Mouse (Mus musculus) hindbrain, embryonic 12.5 days (tissue): ENCODE data around the gene Slc2a13. TPM values are rescaled to one million over a fixed set of nuclear protein-coding genes. Genes with fewer than 3 reads are reported as not detected.
A peak's percentile ranks its signal among the peaks of the same experiment; 100 is the strongest.

ENCODE experiments used
- ATAC-seq: fragments of 200-750 bp; cut with Nextera tagmentation; 2 replicates; pipeline ENCODE4 v1.8.0; 2017; ENCODE audit warnings: moderate TSS enrichment; ENCODE audit not compliant: low FRiP score
- H3K27ac ChIP-seq: fragments of 300-500 bp; sonication (generic); 2 replicates; pipeline ENCODE4 v1.5.1; 2016; ENCODE audit warnings: mild to moderate bottlenecking
- H3K27me3 ChIP-seq: fragments of 300-500 bp; sonication (generic); 2 replicates; pipeline ENCODE4 v1.6.1; 2016; ENCODE audit warnings: mild to moderate bottlenecking
- H3K36me3 ChIP-seq: fragments of 300-500 bp; sonication (generic); 2 replicates; pipeline ENCODE4 v1.6.1; 2016; ENCODE audit warnings: mild to moderate bottlenecking
- H3K4me1 ChIP-seq: fragments of 300-500 bp; sonication (generic); 2 replicates; pipeline ENCODE4 v1.6.1; 2016
- H3K4me2 ChIP-seq: fragments of 300-500 bp; sonication (generic); replicated peaks from 2 replicates; pipeline ENCODE4 v1.6.1; 2016; ENCODE audit warnings: mild to moderate bottlenecking
- H3K4me3 ChIP-seq: fragments of 300-500 bp; sonication (generic); 2 replicates; pipeline ENCODE4 v1.5.1; 2016; ENCODE audit warnings: mild to moderate bottlenecking
- H3K9ac ChIP-seq: fragments of 300-500 bp; sonication (generic); 2 replicates; pipeline ENCODE4 v1.6.1; 2016; ENCODE audit warnings: mild to moderate bottlenecking, moderate library complexity
- H3K9me3 ChIP-seq: fragments of 300-500 bp; sonication (generic); replicated peaks from 2 replicates; pipeline ENCODE4 v1.6.1; 2016; ENCODE audit warnings: mild to moderate bottlenecking
- WGBS: fragments of 180-500 bp; shearing (Covaris S2); methylation state at CpG from one replicate; pipeline ENCODE4 v1.1.7; 2016; 5-methylcytosine and 5-hydroxymethylcytosine counted together
- polyA plus RNA-seq: library from polyadenylated mRNA; unstranded; fragments of >200 nt; fragmentation: Nextera tagmentation; extraction: Ambion mirVana; gene quantifications from 2 replicates; pipeline ENCODE4 v1.2.1, GENCODE M21; 2016

Gene Slc2a13
- polyA plus RNA-seq, 1 experiment from 2014 or later, result 3.3 TPM

- Histone ChIP-seq H3K9ac (no peak overlapping the region), H3K4me3 (no peak overlapping the region), H3K27ac (no peak overlapping the region), H3K27me3 (no peaks in the 10 kb centered on the region), H3K9me3 (no peaks in the 10 kb centered on the region), H3K4me1 (no peaks in the 10 kb centered on the region), H3K4me2 (no peak overlapping the region), H3K36me3 (no peaks in the 10 kb centered on the region)
- WGBS, result 65% methylated on average over 7 of the region's 7 CpGs
- ATAC-seq, result no peak
Measured at GRCm38 (mm10) chr15:91406979-91407378, 166.1 kb downstream of the Slc2a13 start.

GRCm38 (mm10) chr15:91395165-91395564 is 177.9 kb downstream of the Slc2a13 start:
- H3K9me3 ChIP-seq, result no peaks in the 10 kb centered on the region
- 91% methylated on average over 4 of the region's 4 CpGs for WGBS
- no peak overlapping the region for H3K27ac ChIP-seq
- no peak for ATAC-seq
- no peak overlapping the region for H3K9ac ChIP-seq
- H3K4me3 ChIP-seq, result no peak overlapping the region
- H3K36me3 ChIP-seq, result no peaks in the 10 kb centered on the region
- no peaks in the 10 kb centered on the region for H3K4me1 ChIP-seq
- H3K27me3 ChIP-seq, result no peaks in the 10 kb centered on the region
- no peak overlapping the region for H3K4me2 ChIP-seq

GRCm38 (mm10) chr15:91383694-91384093 is 189.4 kb downstream of the Slc2a13 start:
- Histone ChIP-seq H3K9me3 (no peaks in the 10 kb centered on the region), H3K4me3 (no peak overlapping the region), H3K27me3 (no peaks in the 10 kb centered on the region), H3K4me2 (no peak overlapping the region), H3K27ac (no peak overlapping the region), H3K9ac (no peak overlapping the region), H3K36me3 (no peaks in the 10 kb centered on the region), H3K4me1 (no peaks in the 10 kb centered on the region)
- ATAC-seq, result no peak
- WGBS, result 84% methylated on average over 1 of the region's 1 CpGs

GRCm38 (mm10) chr15:91382606-91383005 is 190.5 kb downstream of the Slc2a13 start:
- 90% methylated on average over 2 of the region's 2 CpGs for WGBS
- H3K4me1 ChIP-seq, result no peaks in the 10 kb centered on the region
- ATAC-seq, result no peak
- no peaks in the 10 kb centered on the region for H3K36me3 ChIP-seq
- H3K4me3 ChIP-seq, result no peak overlapping the region
- H3K4me2 ChIP-seq, result no peak overlapping the region
- H3K9me3 ChIP-seq, result no peaks in the 10 kb centered on the region
- no peak overlapping the region for H3K9ac ChIP-seq
- H3K27me3 ChIP-seq, result no peaks in the 10 kb centered on the region
- no peak overlapping the region for H3K27ac ChIP-seq

- no peak for ATAC-seq
- no peaks in the 10 kb centered on the region for H3K36me3 ChIP-seq
- H3K27me3 ChIP-seq, result no peaks in the 10 kb centered on the region
- no peak overlapping the region for H3K4me2 ChIP-seq
- WGBS, result 90% methylated on average over 1 of the region's 1 CpGs
- no peak overlapping the region for H3K4me3 ChIP-seq
- no peak overlapping the region for H3K27ac ChIP-seq
- no peak overlapping the region for H3K9ac ChIP-seq
- no peaks in the 10 kb centered on the region for H3K9me3 ChIP-seq
- H3K4me1 ChIP-seq, result peaks cover 4% of the 10 kb centered on the region
Measured at GRCm38 (mm10) chr15:91381864-91382263, 191.2 kb downstream of the Slc2a13 start.

- Histone ChIP-seq H3K9ac (no peak overlapping the region), H3K9me3 (no peaks in the 10 kb centered on the region), H3K27ac (no peak overlapping the region), H3K4me1 (peaks cover 13% of the 10 kb centered on the region), H3K36me3 (no peaks in the 10 kb centered on the region), H3K27me3 (no peaks in the 10 kb centered on the region), H3K4me3 (no peak overlapping the region), H3K4me2 (no peak overlapping the region)
- WGBS, result 37% methylated on average over 8 of the region's 8 CpGs
- ATAC-seq, result no peak
Measured at GRCm38 (mm10) chr15:91378751-91379325, 194.2 kb downstream of the Slc2a13 start.

GRCm38 (mm10) chr15:91377568-91377967 is 195.5 kb downstream of the Slc2a13 start:
- H3K4me3 ChIP-seq, result no peak overlapping the region
- H3K27ac ChIP-seq, result no peak overlapping the region
- H3K27me3 ChIP-seq, result no peaks in the 10 kb centered on the region
- no peaks in the 10 kb centered on the region for H3K9me3 ChIP-seq
- no peak for ATAC-seq
- H3K36me3 ChIP-seq, result no peaks in the 10 kb centered on the region
- peaks cover 21% of the 10 kb centered on the region for H3K4me1 ChIP-seq
- WGBS, result 87% methylated on average over 11 of the region's 11 CpGs
- H3K4me2 ChIP-seq, result no peak overlapping the region
- no peak overlapping the region for H3K9ac ChIP-seq

- peaks cover 24% of the 10 kb centered on the region for H3K4me1 ChIP-seq
- H3K9me3 ChIP-seq, result no peaks in the 10 kb centered on the region
- no peak overlapping the region for H3K9ac ChIP-seq
- ATAC-seq, result no peak
- no peak overlapping the region for H3K27ac ChIP-seq
- H3K4me2 ChIP-seq, result no peak overlapping the region
- no peaks in the 10 kb centered on the region for H3K27me3 ChIP-seq
- no peaks in the 10 kb centered on the region for H3K36me3 ChIP-seq
- H3K4me3 ChIP-seq, result no peak overlapping the region
- 55% methylated on average over 11 of the region's 11 CpGs for WGBS
Measured at GRCm38 (mm10) chr15:91377105-91377504, 196.0 kb downstream of the Slc2a13 start.

- Histone ChIP-seq H3K27me3 (no peaks in the 10 kb centered on the region), H3K4me1 (peaks cover 30% of the 10 kb centered on the region), H3K36me3 (no peaks in the 10 kb centered on the region), H3K4me2 (no peak overlapping the region), H3K4me3 (no peak overlapping the region), H3K9me3 (no peaks in the 10 kb centered on the region), H3K9ac (no peak overlapping the region), H3K27ac (no peak overlapping the region)
- ATAC-seq, result no peak
- WGBS, result 49% methylated on average over 5 of the region's 5 CpGs
Measured at GRCm38 (mm10) chr15:91374441-91374840, 198.6 kb downstream of the Slc2a13 start.

GRCm38 (mm10) chr15:91373203-91373584 is 199.9 kb downstream of the Slc2a13 start:
- no peaks in the 10 kb centered on the region for H3K9me3 ChIP-seq
- whole genome bisulfite sequencing, result 41% methylated on average over 7 of the region's 7 CpGs
- H3K4me3 ChIP-seq, result no peak overlapping the region
- no peaks in the 10 kb centered on the region for H3K36me3 ChIP-seq
- ATAC-seq, result peak; percentile 72
- H3K27ac ChIP-seq, result peak overlapping the region; percentile 71
- H3K9ac ChIP-seq, result no peak overlapping the region
- H3K4me1 ChIP-seq, result peaks cover 30% of the 10 kb centered on the region
- H3K27me3 ChIP-seq, result no peaks in the 10 kb centered on the region
- H3K4me2 ChIP-seq, result no peak overlapping the region

- WGBS, result 76% methylated on average over 9 of the region's 9 CpGs
- Histone ChIP-seq H3K36me3 (no peaks in the 10 kb centered on the region), H3K9ac (no peak overlapping the region), H3K4me2 (no peak overlapping the region), H3K27me3 (no peaks in the 10 kb centered on the region), H3K4me3 (no peak overlapping the region), H3K27ac (peak overlapping the region; percentile 71), H3K9me3 (no peaks in the 10 kb centered on the region), H3K4me1 (peaks cover 30% of the 10 kb centered on the region)
- ATAC-seq, result peak; percentile 32; the same call in 1 of the 2 replicates
Measured at GRCm38 (mm10) chr15:91372464-91373202, 200.4 kb downstream of the Slc2a13 start.

GRCm38 (mm10) chr15:91371859-91372394 is 201.1 kb downstream of the Slc2a13 start:
- peaks cover 26% of the 10 kb centered on the region for H3K4me1 ChIP-seq
- 65% methylated on average over 7 of the region's 7 CpGs for WGBS
- H3K4me2 ChIP-seq, result no peak overlapping the region
- H3K27me3 ChIP-seq, result no peaks in the 10 kb centered on the region
- no peaks in the 10 kb centered on the region for H3K36me3 ChIP-seq
- peak; percentile 30; the same call in 1 of the 2 replicates for ATAC-seq
- H3K4me3 ChIP-seq, result no peak overlapping the region
- H3K9me3 ChIP-seq, result no peaks in the 10 kb centered on the region
- no peak overlapping the region for H3K9ac ChIP-seq
- H3K27ac ChIP-seq, result no peak overlapping the region
